Mouse (Mus musculus): ENCODE results near the gene Cntn5. TPM values are rescaled to one million over a fixed set of nuclear protein-coding genes. Genes with fewer than 3 reads are reported as not detected.

Gene Cntn5
- polyA plus RNA-seq (2014; fragmentation: Nextera tagmentation; extraction: Ambion mirVana) = 0.84 and 1.1 TPM in 2 replicates

DNA sequence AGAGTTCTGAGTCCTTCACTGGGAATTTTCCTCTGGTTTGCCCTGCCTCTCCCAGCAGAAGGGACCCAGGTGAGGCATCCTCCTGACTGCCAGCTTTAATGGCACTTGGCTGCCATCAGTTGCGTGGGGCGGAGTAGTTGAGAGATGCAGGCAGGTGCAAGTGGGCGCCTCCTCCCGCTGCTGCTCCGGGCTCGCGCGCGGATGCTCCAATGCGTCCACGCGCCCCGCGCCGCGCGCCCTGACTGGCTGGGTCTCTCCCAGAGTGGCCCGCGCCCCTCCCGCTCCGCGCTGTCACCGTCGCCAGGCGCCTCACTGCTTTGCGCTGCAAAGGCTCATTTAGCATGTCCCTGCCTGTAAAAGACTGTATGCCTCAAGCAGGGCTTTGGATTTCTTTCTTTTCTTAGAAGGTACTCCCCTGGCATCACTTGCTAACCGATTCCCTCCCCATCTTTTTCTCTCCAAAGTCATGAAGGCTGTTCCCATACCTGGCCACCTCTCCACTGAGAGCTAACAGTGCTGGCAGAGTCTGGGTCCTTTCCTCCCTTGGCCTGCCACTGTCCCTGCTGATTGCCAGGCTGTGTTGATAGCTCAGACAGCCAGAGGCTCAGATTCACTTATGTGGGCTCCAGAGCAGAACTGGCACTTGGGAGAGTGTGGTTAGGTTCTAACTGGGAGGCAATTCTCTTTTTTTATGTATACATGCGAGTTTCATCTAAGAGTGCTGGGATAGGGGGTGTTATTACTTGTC is at the start of gene Cntn5:
Cntn5 (minus strand) TSS at position 160 of the 748 bp plus-strand sequence.
- Histone ChIP-seq H3K4me1 (ENCODE audit: control insufficient read depth, insufficient read depth, low read length) (no peaks in the 10 kb centered on the region), H3K4me2 (ENCODE audit: low read depth) (peak within 1 kb of the TSS; percentile 55), H3K9ac (ENCODE audit: low read length) (peak within 1 kb of the TSS; percentile 18; the same call in 1 of the 2 replicates), H3K27ac (ENCODE audit: low read depth, low read length) (no peak within 1 kb of the TSS), H3K9me3 (ENCODE audit: control insufficient read depth, low read length) (no peaks in the 10 kb centered on the region), H3K36me3 (ENCODE audit: control insufficient read depth, insufficient read depth, low read length) (no peaks in the 10 kb centered on the region), H3K27me3 (ENCODE audit: control insufficient read depth, insufficient read depth, low read length) (no peaks in the 10 kb centered on the region), H3K4me3 (ENCODE audit: low read depth, low read length) (peak within 1 kb of the TSS; percentile 34)
- 3% methylated on average over 28 of the region's 28 CpGs for WGBS
- ATAC-seq (ENCODE audit: insufficient read depth, low FRiP score, low TSS enrichment) (peak; percentile 76), DNase-seq (ENCODE audit: low spot score) (peak; percentile 63)

DNA sequence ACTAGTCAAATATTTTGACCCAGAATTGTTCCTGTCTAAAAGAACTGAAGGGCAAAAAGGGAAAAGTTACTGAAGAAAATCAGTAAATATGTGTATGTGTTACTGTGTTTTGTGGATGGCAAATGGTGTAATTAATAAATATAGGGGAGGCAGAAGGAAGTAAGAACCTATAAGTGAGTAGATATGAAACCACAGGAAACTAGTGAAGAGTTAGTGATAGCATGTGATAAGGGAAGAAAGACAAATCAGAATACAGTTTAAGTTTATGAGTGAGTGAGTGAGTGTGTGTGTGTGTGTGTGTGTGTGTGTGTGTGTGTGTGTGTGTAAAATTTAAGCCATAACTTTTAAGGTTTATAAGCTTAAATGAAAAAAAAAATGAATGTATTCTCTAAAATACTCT is 45.9 kb upstream of the Cntn5 start:
- no peak overlapping the region for H3K4me2 ChIP-seq (ENCODE audit: low read depth)
- H3K4me3 ChIP-seq (ENCODE audit: low read depth, low read length) = no peak overlapping the region
- H3K36me3 ChIP-seq (ENCODE audit: control insufficient read depth, insufficient read depth, low read length) = no peaks in the 10 kb centered on the region
- H3K27me3 ChIP-seq (ENCODE audit: control insufficient read depth, insufficient read depth, low read length) = no peaks in the 10 kb centered on the region
- DNase-seq (ENCODE audit: low spot score) (no peak), ATAC-seq (ENCODE audit: insufficient read depth, low FRiP score, low TSS enrichment) (no peak)
- no peaks in the 10 kb centered on the region for H3K4me1 ChIP-seq (ENCODE audit: control insufficient read depth, insufficient read depth, low read length)
- H3K9me3 ChIP-seq (ENCODE audit: control insufficient read depth, low read length) = no peaks in the 10 kb centered on the region
- no peak overlapping the region for H3K9ac ChIP-seq (ENCODE audit: low read length)
- no peak overlapping the region for H3K27ac ChIP-seq (ENCODE audit: low read depth, low read length)

DNA sequence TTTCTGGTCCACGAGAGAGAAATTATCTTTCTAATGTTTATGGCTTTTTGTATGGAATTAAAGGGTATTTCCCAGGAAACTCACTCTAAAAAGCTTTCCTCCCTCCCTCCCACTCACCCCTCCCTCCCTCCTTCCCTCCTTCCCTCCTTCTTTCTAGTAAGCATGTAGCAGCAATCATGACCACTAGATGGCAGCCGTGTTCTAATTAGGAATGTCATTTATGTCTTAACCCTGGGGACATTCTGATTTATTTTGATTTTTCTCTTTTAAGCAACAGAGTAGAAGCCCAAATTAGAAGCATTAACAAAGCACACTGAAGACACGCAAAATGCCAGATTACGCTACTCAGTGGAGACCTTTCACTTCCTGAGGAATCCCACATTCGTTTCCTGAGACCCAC is 5.0 kb upstream of the Cntn5 start:
- Histone ChIP-seq H3K36me3 (ENCODE audit: control insufficient read depth, insufficient read depth, low read length) (no peaks in the 10 kb centered on the region), H3K27me3 (ENCODE audit: control insufficient read depth, insufficient read depth, low read length) (no peaks in the 10 kb centered on the region), H3K4me3 (ENCODE audit: low read depth, low read length) (no peak overlapping the region), H3K9ac (ENCODE audit: low read length) (no peak overlapping the region), H3K27ac (ENCODE audit: low read depth, low read length) (no peak overlapping the region), H3K4me2 (ENCODE audit: low read depth) (no peak overlapping the region), H3K4me1 (ENCODE audit: control insufficient read depth, insufficient read depth, low read length) (no peaks in the 10 kb centered on the region), H3K9me3 (ENCODE audit: control insufficient read depth, low read length) (no peaks in the 10 kb centered on the region)
- 35% methylated on average over 5 of the region's 5 CpGs for WGBS
- ATAC-seq (ENCODE audit: insufficient read depth, low FRiP score, low TSS enrichment) = peak; percentile 11; the same call in 1 of the 2 replicates
- DNase-seq (ENCODE audit: low spot score) = peak; percentile 69

DNA sequence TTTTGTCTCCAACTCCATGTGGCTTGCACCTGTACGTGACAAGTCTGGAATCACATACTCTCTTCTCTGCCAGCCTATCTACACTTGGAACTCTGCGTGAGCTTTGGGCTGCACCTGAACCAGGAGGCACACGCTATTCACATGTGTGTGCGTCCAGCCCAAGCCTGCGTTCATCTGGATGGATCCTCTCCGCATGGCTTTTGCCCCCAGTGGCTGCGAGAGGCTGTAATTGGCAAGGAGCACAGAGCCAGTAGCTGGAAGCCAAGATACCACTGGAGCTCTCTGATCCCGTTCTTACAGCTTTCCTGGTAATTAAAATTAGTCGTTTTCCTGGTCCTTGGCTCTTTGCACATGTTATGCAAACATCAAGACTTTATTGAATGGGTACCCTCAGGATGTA is 1.1 kb upstream of the Cntn5 start:
- Histone ChIP-seq H3K4me2 (ENCODE audit: low read depth) (no peak overlapping the region), H3K4me3 (ENCODE audit: low read depth, low read length) (no peak overlapping the region), H3K9ac (ENCODE audit: low read length) (no peak overlapping the region), H3K27me3 (ENCODE audit: control insufficient read depth, insufficient read depth, low read length) (no peaks in the 10 kb centered on the region), H3K4me1 (ENCODE audit: control insufficient read depth, insufficient read depth, low read length) (no peaks in the 10 kb centered on the region), H3K27ac (ENCODE audit: low read depth, low read length) (no peak overlapping the region), H3K36me3 (ENCODE audit: control insufficient read depth, insufficient read depth, low read length) (no peaks in the 10 kb centered on the region), H3K9me3 (ENCODE audit: control insufficient read depth, low read length) (no peaks in the 10 kb centered on the region)
- DNase-seq (ENCODE audit: low spot score) (no peak), ATAC-seq (ENCODE audit: insufficient read depth, low FRiP score, low TSS enrichment) (no peak)
- 82% methylated on average over 9 of the region's 9 CpGs for WGBS

DNA sequence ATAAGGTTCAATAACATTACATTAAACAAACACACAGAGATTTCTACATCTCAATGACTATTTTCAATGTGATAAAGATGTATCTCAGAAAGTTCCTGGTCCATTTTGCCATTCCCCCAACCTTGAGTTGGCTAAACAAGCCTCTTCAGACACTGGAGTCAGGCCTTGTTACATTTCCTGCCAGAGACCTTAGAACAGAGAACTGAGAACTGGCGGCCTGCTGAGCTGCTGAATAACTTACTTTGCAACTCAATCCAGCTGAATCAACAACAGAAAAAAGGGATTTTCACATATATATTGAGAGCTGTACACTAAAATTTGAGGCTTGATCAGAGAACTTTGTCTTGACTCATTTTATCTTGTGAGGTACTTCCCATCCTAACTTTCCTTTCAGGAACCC is 24.8 kb downstream of the Cntn5 start:
- H3K27ac ChIP-seq (ENCODE audit: low read depth, low read length) = no peak overlapping the region
- no peaks in the 10 kb centered on the region for H3K36me3 ChIP-seq (ENCODE audit: control insufficient read depth, insufficient read depth, low read length)

DNA sequence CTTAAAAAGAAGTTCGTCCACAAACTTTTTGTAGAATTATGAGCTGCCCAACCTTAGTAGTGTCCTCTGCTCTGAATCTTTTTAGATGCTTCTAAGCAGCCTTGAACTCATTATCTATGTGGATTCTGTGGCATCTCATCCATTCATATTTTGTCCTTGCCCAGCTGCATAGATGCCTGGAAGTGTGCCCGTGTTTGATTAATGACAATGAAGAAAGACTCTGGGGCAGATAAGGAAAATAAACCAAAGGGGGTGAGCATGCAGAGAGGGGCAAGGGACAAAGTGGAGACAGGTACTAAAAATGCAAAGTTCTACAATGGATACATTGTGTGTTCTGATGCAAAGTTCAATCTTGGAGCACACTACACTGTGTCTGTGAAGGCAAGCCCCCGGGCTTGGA is 30.7 kb downstream of the Cntn5 start:
- DNase-seq (ENCODE audit: low spot score) (no peak), ATAC-seq (ENCODE audit: insufficient read depth, low FRiP score, low TSS enrichment) (no peak)
- no peaks in the 10 kb centered on the region for H3K9me3 ChIP-seq (ENCODE audit: control insufficient read depth, low read length)
- H3K36me3 ChIP-seq (ENCODE audit: control insufficient read depth, insufficient read depth, low read length) = no peaks in the 10 kb centered on the region
- no peaks in the 10 kb centered on the region for H3K27me3 ChIP-seq (ENCODE audit: control insufficient read depth, insufficient read depth, low read length)
- H3K27ac ChIP-seq (ENCODE audit: low read depth, low read length) = no peak overlapping the region
- H3K4me3 ChIP-seq (ENCODE audit: low read depth, low read length) = no peak overlapping the region
- H3K4me1 ChIP-seq (ENCODE audit: control insufficient read depth, insufficient read depth, low read length) = no peaks in the 10 kb centered on the region
- no peak overlapping the region for H3K9ac ChIP-seq (ENCODE audit: low read length)
- no peak overlapping the region for H3K4me2 ChIP-seq (ENCODE audit: low read depth)
- WGBS = 84% methylated on average over 3 of the region's 3 CpGs

More for the DNA sequence above, 24.8 kb downstream of the Cntn5 start:
- H3K4me2 ChIP-seq (ENCODE audit: low read depth) = no peak overlapping the region
- no peaks in the 10 kb centered on the region for H3K4me1 ChIP-seq (ENCODE audit: control insufficient read depth, insufficient read depth, low read length)
- WGBS = 64% methylated on average over 1 of the region's 1 CpGs
- no peaks in the 10 kb centered on the region for H3K27me3 ChIP-seq (ENCODE audit: control insufficient read depth, insufficient read depth, low read length)
- H3K4me3 ChIP-seq (ENCODE audit: low read depth, low read length) = no peak overlapping the region
- H3K9ac ChIP-seq (ENCODE audit: low read length) = no peak overlapping the region
- ATAC-seq (ENCODE audit: insufficient read depth, low FRiP score, low TSS enrichment) (no peak), DNase-seq (ENCODE audit: low spot score) (no peak)
- H3K9me3 ChIP-seq (ENCODE audit: control insufficient read depth, low read length) = no peaks in the 10 kb centered on the region

DNA sequence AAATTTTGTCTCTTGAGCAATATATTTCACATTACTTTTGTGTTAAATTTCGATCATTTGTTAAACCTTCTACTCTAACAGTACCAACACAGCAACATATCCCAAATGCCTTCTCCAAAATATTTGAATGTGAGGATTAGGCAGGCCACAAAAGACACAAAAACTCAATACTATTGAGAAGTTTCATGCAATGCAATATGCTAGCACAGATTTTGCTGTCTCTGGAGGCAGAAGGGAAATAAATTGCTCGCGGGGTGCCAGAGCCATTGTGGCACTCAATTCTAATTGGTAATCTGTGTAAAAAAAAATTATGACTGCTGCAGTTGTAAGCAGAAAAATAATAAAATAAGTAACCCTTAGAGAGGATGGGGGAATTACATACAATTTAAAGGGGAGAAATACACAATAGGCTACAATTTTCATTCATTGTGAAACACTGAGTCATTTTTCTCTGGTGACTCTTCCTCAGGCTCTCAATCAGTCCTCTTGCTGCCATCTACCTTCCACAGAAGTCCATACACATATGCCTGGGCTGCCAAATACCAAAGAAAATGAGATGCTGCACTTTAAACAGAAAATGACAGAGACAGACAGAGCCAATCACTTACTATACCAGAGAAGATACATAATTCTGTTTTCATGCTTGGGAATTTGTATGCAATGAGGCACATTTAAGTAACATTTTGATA is 48.2 kb downstream of the Cntn5 start:
- Histone ChIP-seq H3K9me3 (ENCODE audit: control insufficient read depth, low read length) (no peaks in the 10 kb centered on the region), H3K9ac (ENCODE audit: low read length) (no peak overlapping the region), H3K36me3 (ENCODE audit: control insufficient read depth, insufficient read depth, low read length) (no peaks in the 10 kb centered on the region), H3K4me1 (ENCODE audit: control insufficient read depth, insufficient read depth, low read length) (no peaks in the 10 kb centered on the region), H3K27me3 (ENCODE audit: control insufficient read depth, insufficient read depth, low read length) (no peaks in the 10 kb centered on the region), H3K27ac (ENCODE audit: low read depth, low read length) (no peak overlapping the region), H3K4me2 (ENCODE audit: low read depth) (no peak overlapping the region), H3K4me3 (ENCODE audit: low read depth, low read length) (no peak overlapping the region)
- WGBS = 88% methylated on average over 3 of the region's 3 CpGs
- ATAC-seq (ENCODE audit: insufficient read depth, low FRiP score, low TSS enrichment) (no peak), DNase-seq (ENCODE audit: low spot score) (no peak)

DNA sequence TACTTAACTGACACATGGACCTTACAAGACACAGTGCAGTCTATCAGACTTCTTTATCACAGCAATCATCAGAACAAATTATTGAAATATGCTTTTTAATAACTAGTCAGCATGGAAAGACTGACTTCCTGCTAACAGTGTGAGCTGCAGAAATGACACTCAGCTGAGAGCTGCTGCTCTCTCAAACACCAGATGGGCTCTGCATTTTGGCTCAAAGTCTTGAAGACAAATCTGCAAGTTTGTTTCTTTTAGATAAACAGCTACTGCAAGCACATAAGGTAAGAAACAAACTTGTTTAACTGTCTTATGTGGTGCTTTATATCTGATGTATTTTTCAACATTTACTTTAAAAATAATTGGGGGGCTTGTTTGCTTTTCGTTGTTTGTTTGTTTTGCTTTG is 87.9 kb downstream of the Cntn5 start:
- H3K27ac ChIP-seq (ENCODE audit: low read depth, low read length) = no peak overlapping the region
- H3K4me3 ChIP-seq (ENCODE audit: low read depth, low read length) = no peak overlapping the region
- DNase-seq (ENCODE audit: low spot score) (no peak), ATAC-seq (ENCODE audit: insufficient read depth, low FRiP score, low TSS enrichment) (no peak)
- H3K36me3 ChIP-seq (ENCODE audit: control insufficient read depth, insufficient read depth, low read length) = no peaks in the 10 kb centered on the region
- H3K9me3 ChIP-seq (ENCODE audit: control insufficient read depth, low read length) = no peaks in the 10 kb centered on the region
- 90% methylated on average over 1 of the region's 1 CpGs for WGBS
- no peak overlapping the region for H3K4me2 ChIP-seq (ENCODE audit: low read depth)
- no peak overlapping the region for H3K9ac ChIP-seq (ENCODE audit: low read length)
- no peaks in the 10 kb centered on the region for H3K27me3 ChIP-seq (ENCODE audit: control insufficient read depth, insufficient read depth, low read length)
- H3K4me1 ChIP-seq (ENCODE audit: control insufficient read depth, insufficient read depth, low read length) = no peaks in the 10 kb centered on the region

DNA sequence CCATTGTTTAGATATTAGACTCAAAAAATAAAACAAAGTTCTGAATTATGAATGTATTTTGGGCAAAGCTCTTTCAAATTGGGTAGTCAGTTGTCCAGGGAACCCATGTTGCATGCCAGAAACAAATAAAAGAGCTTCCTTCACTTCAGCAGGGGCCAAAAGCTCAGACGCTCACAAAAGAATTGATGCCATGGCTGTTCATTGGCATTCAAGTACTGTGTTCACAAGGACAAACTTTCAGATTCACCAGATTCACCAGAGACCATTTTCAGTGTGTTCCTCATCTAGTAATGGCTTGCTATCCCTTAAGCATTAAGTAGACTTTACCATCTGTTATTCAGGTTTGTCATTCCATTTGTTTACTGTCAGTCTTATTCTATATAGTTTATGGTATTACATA is 107.4 kb downstream of the Cntn5 start:
- Histone ChIP-seq H3K9ac (ENCODE audit: low read length) (no peak overlapping the region), H3K4me2 (ENCODE audit: low read depth) (no peak overlapping the region), H3K36me3 (ENCODE audit: control insufficient read depth, insufficient read depth, low read length) (no peaks in the 10 kb centered on the region), H3K27ac (ENCODE audit: low read depth, low read length) (no peak overlapping the region), H3K9me3 (ENCODE audit: control insufficient read depth, low read length) (no peaks in the 10 kb centered on the region), H3K4me1 (ENCODE audit: control insufficient read depth, insufficient read depth, low read length) (no peaks in the 10 kb centered on the region), H3K27me3 (ENCODE audit: control insufficient read depth, insufficient read depth, low read length) (no peaks in the 10 kb centered on the region), H3K4me3 (ENCODE audit: low read depth, low read length) (no peak overlapping the region)
- WGBS = 75% methylated on average over 1 of the region's 1 CpGs
- ATAC-seq (ENCODE audit: insufficient read depth, low FRiP score, low TSS enrichment) = no peak
- DNase-seq (ENCODE audit: low spot score) = no peak

Data from neural tube, embryonic 11.5 days (tissue).